Mouse (Mus musculus) myocyte (in vitro differentiated cells): ENCODE measurements around the gene Ssh2.

ENCODE experiments used
- MAX ChIP-seq: IDR thresholded peaks from one replicate; pipeline ENCODE4 v1.6.1; 2011; ENCODE audit warnings: low read depth, mild to moderate bottlenecking, control low read depth
- MYOD1 ChIP-seq, 3 experiments: IDR thresholded peaks; one replicate each; pipeline ENCODE4 v1.6.1; 2011; ENCODE audit warnings: control low read depth in 2 of 3, low read depth in 2 of 3, mild to moderate bottlenecking in 2 of 3, moderate library complexity in 1 of 3; ENCODE audit not compliant: insufficient read length in 2 of 3, control insufficient read depth in 1 of 3
- POLR2A ChIP-seq: IDR thresholded peaks from one replicate; pipeline ENCODE4 v1.6.1; 2011; ENCODE audit warnings: low read depth, mild to moderate bottlenecking, control low read depth, moderate library complexity; ENCODE audit not compliant: insufficient read length
- TCF12 ChIP-seq: IDR thresholded peaks from one replicate; pipeline ENCODE4 v1.6.1; 2011; ENCODE audit warnings: mild to moderate bottlenecking, control low read depth; ENCODE audit not compliant: poor library complexity, insufficient read depth, severe bottlenecking
- USF1 ChIP-seq: IDR thresholded peaks from one replicate; pipeline ENCODE4 v1.6.1; 2011; ENCODE audit warnings: low read depth, mild to moderate bottlenecking, control low read depth, moderate library complexity

DNA sequence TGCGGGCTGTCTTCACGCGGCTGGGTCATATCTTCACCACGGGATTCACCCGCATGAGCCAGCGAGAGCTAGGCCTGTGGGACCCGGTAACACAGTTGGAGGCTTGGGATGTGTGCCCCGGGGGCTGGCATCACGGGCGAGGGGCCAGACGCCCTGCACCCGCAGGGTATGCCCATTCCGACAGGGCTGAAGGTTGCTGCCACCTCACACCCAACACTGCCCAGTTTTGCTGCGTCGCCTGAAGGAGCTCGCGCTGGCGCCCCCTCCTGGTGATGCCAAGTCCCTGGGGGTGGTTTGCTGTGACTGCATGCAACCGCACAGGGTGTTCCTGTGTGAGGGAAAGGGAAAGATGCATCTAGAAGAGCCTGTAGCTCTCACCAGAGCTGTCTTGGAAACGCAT is 251.7 kb downstream of the Ssh2 start:
- TF ChIP-seq POLR2A, result no peak
- TF ChIP-seq MAX, result no peak
- no peak for TF ChIP-seq TCF12
- TF ChIP-seq MYOD1 (IDR thresholded peaks at IDR 0.05; ENCODE audit: control insufficient read depth in 1 of 3, insufficient read length in 2 of 3, low read depth in 2 of 3), result no peak
- no peak for TF ChIP-seq USF1
